Mouse (Mus musculus) midbrain, embryonic 14.5 days (tissue): Measurements from ENCODE around the gene Meox1. TPM values are rescaled to one million over a fixed set of nuclear protein-coding genes. Genes with fewer than 3 reads are reported as not detected.
A peak's percentile ranks its signal among the peaks of the same experiment; 100 is the strongest.

Source experiments
- ATAC-seq: fragments of 200-750 bp; cut with Nextera tagmentation; 2 replicates; pipeline ENCODE4 v1.8.0; 2017; ENCODE audit warnings: moderate number of reproducible peaks, moderate library complexity; ENCODE audit not compliant: low FRiP score, low TSS enrichment
- DNase-seq: peaks from one replicate; pipeline ENCODE4 v3.0.0-alpha.2; 2015
- H3K27ac ChIP-seq: fragments of 300-500 bp; sonication (generic); replicated peaks from 2 replicates; pipeline ENCODE4 v1.5.1; 2014; ENCODE audit warnings: mild to moderate bottlenecking, low read depth, low read length, moderate library complexity
- H3K27me3 ChIP-seq: fragments of 300-500 bp; sonication (generic); 2 replicates; pipeline ENCODE4 v1.6.1; 2014; ENCODE audit warnings: low read length, control low read depth, mixed read lengths; ENCODE audit not compliant: control insufficient read depth, insufficient read depth
- H3K36me3 ChIP-seq: fragments of 300-500 bp; sonication (generic); 2 replicates; pipeline ENCODE4 v1.6.1; 2014; ENCODE audit warnings: low read length, control low read depth; ENCODE audit not compliant: control insufficient read depth, insufficient read depth
- H3K4me1 ChIP-seq: fragments of 300-500 bp; sonication (generic); 2 replicates; pipeline ENCODE4 v1.6.1; 2014; ENCODE audit warnings: mild to moderate bottlenecking, antibody characterized with exemption, low read length, control low read depth; ENCODE audit not compliant: control insufficient read depth, insufficient read depth
- H3K4me2 ChIP-seq: fragments of 300-500 bp; sonication (generic); 2 replicates; pipeline ENCODE4 v1.6.1; 2014; ENCODE audit warnings: mild to moderate bottlenecking, low read length, moderate library complexity
- H3K4me3 ChIP-seq: fragments of 300-500 bp; sonication (generic); replicated peaks from 2 replicates; pipeline ENCODE4 v1.5.1; 2014; ENCODE audit warnings: low read depth, low read length
- H3K9ac ChIP-seq: fragments of 300-500 bp; sonication (generic); replicated peaks from 2 replicates; pipeline ENCODE4 v1.6.1; 2014; ENCODE audit warnings: mild to moderate bottlenecking, low read length, moderate library complexity
- H3K9me3 ChIP-seq: fragments of 300-500 bp; sonication (generic); 2 replicates; pipeline ENCODE4 v1.6.1; 2016; ENCODE audit warnings: low read length, control low read depth, mixed read lengths; ENCODE audit not compliant: control insufficient read depth
- WGBS: fragments of 180-500 bp; shearing (Covaris S2); extraction: QIAGEN DNeasy Blood & Tissue Kit; methylation state at CpG from one replicate; pipeline ENCODE4 v1.1.7; 2014; 5-methylcytosine and 5-hydroxymethylcytosine counted together
- polyA plus RNA-seq: library from polyadenylated mRNA; unstranded; fragments of >200 nt; fragmentation: Nextera tagmentation; extraction: Ambion mirVana; gene quantifications from 2 replicates; pipeline ENCODE4 v1.2.1, GENCODE M21; 2014

The Meox1 gene
- polyA plus RNA-seq, 1 experiment from 2014 or later = 0.25 TPM

DNA sequence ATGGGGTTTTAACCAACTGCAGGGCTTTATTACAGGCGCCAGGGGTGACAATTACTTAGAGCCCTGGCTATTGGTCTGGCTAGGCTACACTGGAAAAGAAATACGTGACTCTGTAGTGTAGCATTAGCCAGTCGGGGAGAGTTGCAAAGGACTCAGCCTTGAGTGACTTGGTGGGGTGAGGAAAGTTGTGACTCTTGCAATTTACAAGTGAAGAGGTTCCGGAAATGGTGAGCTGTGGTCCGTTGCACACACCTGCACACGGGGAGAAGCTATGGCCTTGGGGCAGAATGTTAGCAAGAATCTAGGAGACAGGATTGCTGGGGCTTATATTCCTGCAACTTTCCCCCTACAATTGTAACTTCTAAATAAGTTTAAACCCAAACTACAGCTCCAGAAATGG lies 31.5 kb upstream of the Meox1 start:
- no peak overlapping the region for H3K9ac ChIP-seq
- ATAC-seq (no peak), DNase-seq (no peak)
- H3K4me1 ChIP-seq = no peaks in the 10 kb centered on the region
- 66% methylated on average over 6 of the region's 6 CpGs for WGBS
- no peak overlapping the region for H3K4me2 ChIP-seq
- H3K4me3 ChIP-seq = no peak overlapping the region
- no peaks in the 10 kb centered on the region for H3K27me3 ChIP-seq
- H3K27ac ChIP-seq = no peak overlapping the region
- H3K9me3 ChIP-seq = no peaks in the 10 kb centered on the region
- H3K36me3 ChIP-seq = no peaks in the 10 kb centered on the region

GRCm38 (mm10) chr11:101924441-101924976 lies 30.3 kb upstream of the Meox1 start:
- Histone ChIP-seq H3K27ac (no peak overlapping the region), H3K4me2 (no peak overlapping the region), H3K9ac (no peak overlapping the region), H3K9me3 (no peaks in the 10 kb centered on the region), H3K36me3 (no peaks in the 10 kb centered on the region), H3K27me3 (no peaks in the 10 kb centered on the region), H3K4me3 (no peak overlapping the region), H3K4me1 (no peaks in the 10 kb centered on the region)
- no peak for DNase-seq
- 75% methylated on average over 18 of the region's 19 CpGs for WGBS
- ATAC-seq = no peak

GRCm38 (mm10) chr11:101923988-101924387 lies 29.8 kb upstream of the Meox1 start:
- Histone ChIP-seq H3K9me3 (no peaks in the 10 kb centered on the region), H3K4me2 (no peak overlapping the region), H3K4me3 (no peak overlapping the region), H3K36me3 (no peaks in the 10 kb centered on the region), H3K27ac (no peak overlapping the region), H3K27me3 (no peaks in the 10 kb centered on the region), H3K9ac (no peak overlapping the region), H3K4me1 (no peaks in the 10 kb centered on the region)
- WGBS = 84% methylated on average over 6 of the region's 6 CpGs
- no peak for ATAC-seq
- DNase-seq = no peak

DNA sequence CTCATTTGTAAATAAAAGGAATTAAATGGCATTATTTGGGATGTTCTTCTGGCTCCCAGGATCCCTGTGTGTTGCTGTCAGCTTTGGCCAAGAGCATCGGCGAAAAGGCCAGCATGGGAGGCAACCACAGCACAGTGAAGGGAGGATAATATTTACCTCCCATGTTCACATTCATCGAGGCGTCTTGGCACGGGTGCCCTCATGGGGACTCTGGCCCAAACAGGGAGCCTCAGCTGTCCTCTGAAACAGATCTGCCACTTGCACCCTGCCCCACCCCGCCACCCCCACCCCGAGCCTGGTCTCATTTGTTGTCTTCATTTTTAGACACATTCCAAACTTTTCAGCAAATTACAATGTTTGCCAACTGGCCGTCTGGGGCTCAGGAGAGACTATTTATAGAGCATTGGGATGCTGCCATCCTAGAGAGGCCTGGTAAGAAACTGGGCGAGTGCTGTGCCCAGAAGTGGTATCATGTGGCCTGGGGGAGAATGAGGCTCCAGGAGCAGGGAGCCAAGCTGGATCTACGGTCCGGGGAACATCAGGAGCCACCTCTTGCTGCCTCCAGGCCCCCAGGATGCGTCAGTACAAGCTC lies 27.3 kb upstream of the Meox1 start:
- Histone ChIP-seq H3K9me3 (no peaks in the 10 kb centered on the region), H3K4me2 (no peak overlapping the region), H3K27ac (no peak overlapping the region), H3K27me3 (no peaks in the 10 kb centered on the region), H3K4me3 (no peak overlapping the region), H3K36me3 (no peaks in the 10 kb centered on the region), H3K9ac (no peak overlapping the region), H3K4me1 (no peaks in the 10 kb centered on the region)
- DNase-seq (no peak), ATAC-seq (no peak)
- WGBS = 81% methylated on average over 12 of the region's 12 CpGs

- Histone ChIP-seq H3K4me3 (no peak overlapping the region), H3K9ac (no peak overlapping the region), H3K9me3 (no peaks in the 10 kb centered on the region), H3K4me2 (no peak overlapping the region), H3K4me1 (no peaks in the 10 kb centered on the region), H3K27me3 (no peaks in the 10 kb centered on the region), H3K36me3 (no peaks in the 10 kb centered on the region), H3K27ac (no peak overlapping the region)
- ATAC-seq = no peak
- DNase-seq = peak; percentile 93
- under 1% methylated on average over 6 of the region's 6 CpGs for WGBS
These were observed 25.5 kb upstream of the Meox1 start for GRCm38 (mm10) chr11:101919660-101920059.

DNA sequence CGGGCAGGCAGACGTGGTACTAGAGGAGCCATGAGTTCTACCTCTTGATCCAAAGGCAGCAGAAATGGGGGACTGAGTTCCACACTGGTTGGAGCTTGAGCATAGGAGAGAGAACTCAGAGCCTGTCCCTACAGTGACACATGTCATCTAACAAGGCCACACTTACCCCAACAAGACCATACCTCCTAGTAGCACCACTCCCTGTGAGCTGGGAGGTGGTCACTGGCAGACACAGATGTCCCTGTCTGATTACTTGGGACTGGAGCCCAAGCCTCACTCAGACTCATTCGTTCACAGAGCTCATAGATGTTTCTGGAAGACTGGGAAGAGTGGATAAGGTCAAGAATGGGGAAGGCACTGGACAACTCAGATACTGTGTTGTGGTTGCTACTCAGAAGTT lies 24.4 kb upstream of the Meox1 start:
- Histone ChIP-seq H3K36me3 (no peaks in the 10 kb centered on the region), H3K27me3 (no peaks in the 10 kb centered on the region), H3K27ac (no peak overlapping the region), H3K4me2 (no peak overlapping the region), H3K4me1 (no peaks in the 10 kb centered on the region), H3K4me3 (no peak overlapping the region), H3K9ac (no peak overlapping the region), H3K9me3 (no peaks in the 10 kb centered on the region)
- DNase-seq = no peak
- WGBS = 74% methylated on average over 3 of the region's 3 CpGs
- ATAC-seq = no peak

DNA sequence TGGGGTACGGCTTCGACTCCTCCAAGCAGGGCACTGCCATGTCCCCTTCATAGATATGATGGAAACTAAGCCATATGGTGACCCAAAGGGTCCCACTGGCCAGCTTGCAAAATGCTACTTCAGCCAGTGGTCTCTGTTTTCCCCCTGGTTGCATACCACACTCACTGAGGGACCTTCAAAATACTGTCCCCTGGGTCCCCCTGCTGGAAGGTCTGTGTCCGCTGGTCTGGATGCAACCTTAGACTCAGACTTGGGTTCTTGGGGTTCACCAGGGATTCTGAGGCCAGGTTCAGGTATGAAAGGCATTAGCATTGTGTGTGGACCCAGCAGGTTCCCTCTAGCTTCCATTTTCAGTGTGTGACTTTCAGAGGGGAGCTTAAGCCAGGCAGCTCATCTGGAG lies 22.6 kb upstream of the Meox1 start:
- H3K27me3 ChIP-seq = no peaks in the 10 kb centered on the region
- no peak for DNase-seq
- WGBS = 71% methylated on average over 3 of the region's 3 CpGs

GRCm38 (mm10) chr11:101913591-101913990 lies 19.4 kb upstream of the Meox1 start:
- no peaks in the 10 kb centered on the region for H3K9me3 ChIP-seq
- DNase-seq (no peak), ATAC-seq (no peak)
- H3K4me1 ChIP-seq = no peaks in the 10 kb centered on the region
- 64% methylated on average over 8 of the region's 8 CpGs for WGBS
- H3K9ac ChIP-seq = no peak overlapping the region
- H3K4me2 ChIP-seq = no peak overlapping the region
- no peak overlapping the region for H3K4me3 ChIP-seq
- no peak overlapping the region for H3K27ac ChIP-seq
- H3K27me3 ChIP-seq = no peaks in the 10 kb centered on the region
- H3K36me3 ChIP-seq = no peaks in the 10 kb centered on the region

More for the DNA sequence above, 22.6 kb upstream of the Meox1 start:
- no peak overlapping the region for H3K9ac ChIP-seq
- H3K36me3 ChIP-seq = no peaks in the 10 kb centered on the region
- no peaks in the 10 kb centered on the region for H3K9me3 ChIP-seq
- no peak overlapping the region for H3K4me3 ChIP-seq
- no peaks in the 10 kb centered on the region for H3K4me1 ChIP-seq
- H3K4me2 ChIP-seq = no peak overlapping the region
- no peak overlapping the region for H3K27ac ChIP-seq
- no peak for ATAC-seq

DNA sequence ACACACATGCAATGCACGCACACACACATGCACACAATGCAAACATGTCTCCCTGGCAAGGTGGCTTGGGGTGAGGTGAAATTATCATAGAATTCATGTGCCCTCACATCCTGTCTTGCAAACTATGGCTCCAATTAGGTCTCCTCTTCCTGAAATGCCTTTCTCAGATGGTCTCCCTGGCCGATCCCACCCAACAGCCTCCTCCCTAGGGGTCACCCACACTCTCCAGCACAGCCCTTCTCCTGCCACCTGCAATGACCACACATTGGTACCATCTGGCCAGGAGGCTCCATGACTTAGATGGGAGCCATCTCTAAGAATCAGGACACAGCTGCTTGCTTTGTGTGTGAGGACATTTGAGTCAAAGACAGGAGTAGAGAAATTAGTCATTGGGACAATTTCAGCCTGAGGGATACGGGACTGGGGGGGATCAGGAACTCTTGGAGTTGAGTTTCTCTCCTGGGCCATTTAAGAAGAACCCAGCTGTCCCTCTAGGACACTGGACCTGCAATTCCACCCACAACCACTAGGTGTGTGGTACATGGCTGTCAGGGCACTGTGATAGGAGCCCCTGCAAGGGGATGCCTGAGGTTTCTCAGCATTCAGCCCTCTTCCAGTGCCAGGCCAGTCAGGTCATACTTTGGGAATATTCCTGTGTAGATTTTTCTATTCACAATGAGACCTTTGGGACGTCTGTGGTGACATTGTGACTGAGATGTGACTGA lies 17.8 kb upstream of the Meox1 start:
- no peak for DNase-seq
- ATAC-seq = no peak
- Histone ChIP-seq H3K27ac (no peak overlapping the region), H3K9ac (no peak overlapping the region), H3K36me3 (no peaks in the 10 kb centered on the region), H3K4me2 (no peak overlapping the region), H3K4me1 (no peaks in the 10 kb centered on the region), H3K4me3 (no peak overlapping the region), H3K9me3 (no peaks in the 10 kb centered on the region), H3K27me3 (no peaks in the 10 kb centered on the region)
- 69% methylated on average over 4 of the region's 4 CpGs for WGBS
